In the genomic region with DNA sequence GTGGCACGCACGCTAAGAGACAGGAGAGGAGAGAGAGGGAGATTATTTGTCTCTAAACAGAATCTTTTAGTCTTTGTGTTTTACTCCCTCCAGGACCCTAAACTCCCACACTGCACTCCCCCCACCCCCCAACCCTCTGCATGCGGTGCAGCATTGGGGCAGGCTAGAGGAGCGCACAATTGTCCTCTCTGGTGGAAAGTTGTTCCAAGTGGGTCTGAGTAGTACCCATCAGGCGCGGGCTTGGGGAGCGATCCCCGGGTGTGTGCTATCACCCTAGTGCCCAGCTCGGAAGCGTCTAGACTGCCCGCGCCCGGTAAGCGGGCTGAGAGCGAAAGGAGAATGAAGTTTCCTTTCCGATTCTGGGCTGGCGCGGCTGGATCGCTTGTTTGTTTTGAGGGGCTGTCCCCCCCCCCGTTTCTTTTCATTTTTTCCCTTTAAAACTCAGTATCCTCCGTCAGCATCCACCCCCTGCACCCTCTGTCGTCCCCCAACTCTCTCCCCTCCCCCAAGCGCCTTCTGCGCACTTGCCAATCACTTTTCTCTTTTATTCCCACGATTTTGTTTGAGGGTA, we compare ENCODE assay signal across 8 mouse cellular contexts. TPM values are rescaled to one million over a fixed set of nuclear protein-coding genes. Genes with fewer than 3 reads are reported as not detected.
DNase-seq lines count a peak whose midpoint lies in the region; ATAC-seq and TF ChIP-seq lines count a peak whose summit lies in the region.

No protein-coding gene starts in this region.

- intact Hi-C loops in left cerebral cortex, adult 2 months (cut with DNase I): loop anchor here (2.0 to 10.0 kb wide), 5 partner anchors 54 to 1124 kb away; a partner anchor contains a TSS
- intact Hi-C loops in gastrocnemius, postnatal 14 days (cut with DNase I; ENCODE audit: low total_unique reads): no loop called here

- no peaks in the 10 kb centered on the region for H3K36me3 ChIP-seq in intestine, postnatal 0 days (ENCODE audit: control insufficient read depth, insufficient read depth)

- TF ChIP-seq CTCF in left cerebral cortex, adult 2 months (IDR thresholded peaks at IDR 0.05): no peak
- no peak for TF ChIP-seq CTCF in bone marrow macrophage, adult 2 months (IDR thresholded peaks at IDR 0.05; ENCODE audit: low read depth, low read length)
- TF ChIP-seq CTCF in intestine, postnatal 0 days (IDR thresholded peaks at IDR 0.05; ENCODE audit: low read depth): no peak

- peak overlapping the region; percentile 74 for H3K9ac ChIP-seq in intestine, postnatal 0 days (ENCODE audit: low read depth, low read length)

- no peak for TF ChIP-seq POLR2A in bone marrow macrophage, adult 2 months (IDR thresholded peaks at IDR 0.05; ENCODE audit: borderline replicate concordance, low read depth, low read length)

- H3K4me2 ChIP-seq in intestine, postnatal 0 days (replicated peaks; ENCODE audit: low read depth): peak overlapping the region; percentile 77

- peaks cover 55% of the 10 kb centered on the region for H3K27me3 ChIP-seq in intestine, postnatal 0 days (replicated peaks; ENCODE audit: control insufficient read depth, insufficient read depth, low read length)

- peak in 1 of 2 experiments; percentile 62 for DNase-seq in left cerebral cortex, adult 2 months (ENCODE audit: extremely low spot score in 1 of 2, low spot score in 2 of 2)
- no peak for DNase-seq in left cerebral cortex, adult 11 months (ENCODE audit: low spot score)
- DNase-seq in gastrocnemius, postnatal 14 days: peak; percentile 54
- DNase-seq in lung, postnatal 14 days: peak; percentile 54
- peak; percentile 26 to 52 for DNase-seq in spleen, adult 18-20 months
- DNase-seq in cerebellum, adult 11 months: no peak

- peaks cover 14% of the 10 kb centered on the region for H3K4me1 ChIP-seq in bone marrow macrophage, adult 2 months (ENCODE audit: control insufficient read depth, insufficient read depth, low read length)
- no peaks in the 10 kb centered on the region for H3K4me1 ChIP-seq in intestine, postnatal 0 days (replicated peaks; ENCODE audit: control insufficient read depth, insufficient read depth, low read length)

- 0 out of 2 replicates have a peak, but pooled peaks have one; percentile 21 for ATAC-seq in intestine, postnatal 0 days

- peak overlapping the region; percentile 84 for H3K4me3 ChIP-seq in left cerebral cortex, adult 2 months
- H3K4me3 ChIP-seq in bone marrow macrophage, adult 2 months (ENCODE audit: insufficient read depth, low read length): peak overlapping the region; percentile 78
- peak overlapping the region; percentile 61 for H3K4me3 ChIP-seq in intestine, postnatal 0 days (ENCODE audit: low read depth, low read length)

- WGBS in intestine, postnatal 0 days: 2% methylated on average over 25 of the region's 25 CpGs

- no peaks in the 10 kb centered on the region for H3K9me3 ChIP-seq in intestine, postnatal 0 days (ENCODE audit: control insufficient read depth)

- peak overlapping the region; percentile 95 for H3K27ac ChIP-seq in left cerebral cortex, adult 2 months
- H3K27ac ChIP-seq in bone marrow macrophage, adult 2 months (ENCODE audit: insufficient read depth, low read depth, low read length): peak overlapping the region; percentile 100
- H3K27ac ChIP-seq in intestine, postnatal 0 days (ENCODE audit: low read depth, low read length): peak overlapping the region; percentile 46

RNA-seq across cellular contexts. Expression of a gene that starts 8.6 kb away (rescaled TPM):
- total RNA-seq in left cerebral cortex, adult 2 months (2021): 100 to 1,000 TPM; 156 to 181 TPM
- 368 and 388 TPM in 2 replicates for polyA plus RNA-seq in bone marrow macrophage, adult 2 months (2012; ENCODE audit: insufficient read depth, insufficient read length, missing spikeins)
- 10 to 100 TPM; 40.8 to 59.9 TPM for total RNA-seq in gastrocnemius, postnatal 14 days (2021)
- polyA plus RNA-seq in intestine, postnatal 0 days (2015; fragmentation: Nextera tagmentation; extraction: Ambion mirVana): 13.1 and 14.2 TPM in 2 replicates

Comparison
In these comparisons a context has a peak if more than half of its experiments do, and no peak if none do; other contexts are left out.
1. DNase-seq: peak in gastrocnemius, postnatal 14 days (single experiment), lung, postnatal 14 days (single experiment) and spleen, adult 18-20 months (2 of 2); none in left cerebral cortex, adult 11 months (single experiment) and cerebellum, adult 11 months (single experiment).
2. H3K27ac ChIP-seq: peak in every context shown above with its lines; median percentile 100 in bone marrow macrophage, adult 2 months; 95 in left cerebral cortex, adult 2 months; 46 in intestine, postnatal 0 days.
3. Peak in every context shown above with its lines, with median percentiles within 50 percentile points of each other: H3K4me3 ChIP-seq.